Mouse (Mus musculus): ENCODE data around the gene Olfr53. TPM values are rescaled to one million over a fixed set of nuclear protein-coding genes. Genes with fewer than 3 reads are reported as not detected.

Olfr53 gene
- polyA plus RNA-seq, 1 experiment from 2014 or later: not detected

GRCm38 (mm10) chr7:140681651-140682050, 35.4 kb downstream of the Olfr53 start, which contains the start of gene Olfr45:
Gene Olfr45, plus strand, starts transcription at chr7:140681951.
- H3K27ac ChIP-seq (ENCODE audit: low read length): no peak within 1 kb of the TSS
- H3K4me1 ChIP-seq (ENCODE audit: insufficient read depth, low read depth, low read length): no peaks in the 10 kb centered on the region
- DNase-seq (ENCODE audit: low spot score) (no peak), ATAC-seq (no peak)
- 83% methylated on average over 1 of the region's 1 CpGs for WGBS
- no peak within 1 kb of the TSS for H3K4me3 ChIP-seq (ENCODE audit: low read depth, low read length)
- no peak for TF ChIP-seq CTCF (IDR thresholded peaks at IDR 0.05)
- TF ChIP-seq EP300 (IDR thresholded peaks at IDR 0.05): no peak
- no peak within 1 kb of the TSS for H3K9ac ChIP-seq (replicated peaks; ENCODE audit: low read depth)
- no peak within 1 kb of the TSS for H3K4me2 ChIP-seq (replicated peaks; ENCODE audit: low read depth, low read length)
- no peaks in the 10 kb centered on the region for H3K27me3 ChIP-seq (replicated peaks; ENCODE audit: insufficient read depth, low read length)
- H3K9me3 ChIP-seq (ENCODE audit: low read length): no peaks in the 10 kb centered on the region
- H3K36me3 ChIP-seq (ENCODE audit: insufficient read depth, low read length): no peaks in the 10 kb centered on the region

- no peak within 1 kb of the TSS for H3K4me3 ChIP-seq (ENCODE audit: low read depth, low read length)
- no peak for ATAC-seq
Measured at GRCm38 (mm10) chr7:140696967-140697366, 50.7 kb downstream of the Olfr53 start, which contains the start of gene Olfr541. Gene Olfr541, plus strand, starts transcription at chr7:140697267.

More at GRCm38 (mm10) chr7:140696967-140697366, 50.7 kb downstream of the Olfr53 start, which contains the start of gene Olfr541:
- Histone ChIP-seq H3K4me2 (replicated peaks; ENCODE audit: low read depth, low read length) (no peak within 1 kb of the TSS), H3K4me1 (ENCODE audit: insufficient read depth, low read depth, low read length) (no peaks in the 10 kb centered on the region), H3K9me3 (ENCODE audit: low read length) (no peaks in the 10 kb centered on the region), H3K27me3 (replicated peaks; ENCODE audit: insufficient read depth, low read length) (no peaks in the 10 kb centered on the region), H3K9ac (replicated peaks; ENCODE audit: low read depth) (no peak within 1 kb of the TSS), H3K27ac (ENCODE audit: low read length) (no peak within 1 kb of the TSS), H3K36me3 (ENCODE audit: insufficient read depth, low read length) (no peaks in the 10 kb centered on the region)
- TF ChIP-seq CTCF (IDR thresholded peaks at IDR 0.05) (no peak), EP300 (IDR thresholded peaks at IDR 0.05) (no peak)
- no peak for DNase-seq (ENCODE audit: low spot score)

Other genes starting within 250 kb of the Olfr53 start
- not detected in 2 replicates for gene Olfr531, start 243.5 kb upstream of the Olfr53 start, polyA plus RNA-seq (2015; fragmentation: Nextera tagmentation; extraction: Ambion mirVana)
- gene Olfr532, start 224.8 kb upstream of the Olfr53 start, polyA plus RNA-seq (2015; fragmentation: Nextera tagmentation; extraction: Ambion mirVana): not detected in 2 replicates
- not detected in 2 replicates for gene Olfr533, start 183.1 kb upstream of the Olfr53 start, polyA plus RNA-seq (2015; fragmentation: Nextera tagmentation; extraction: Ambion mirVana)
- gene Olfr535, start 162.2 kb upstream of the Olfr53 start, polyA plus RNA-seq (2015; fragmentation: Nextera tagmentation; extraction: Ambion mirVana): not detected in 2 replicates
- gene Olfr536, start 139.1 kb upstream of the Olfr53 start, polyA plus RNA-seq (2015; fragmentation: Nextera tagmentation; extraction: Ambion mirVana): not detected in 2 replicates
- not detected in 2 replicates for gene Olfr538, start 78.6 kb upstream of the Olfr53 start, polyA plus RNA-seq (2015; fragmentation: Nextera tagmentation; extraction: Ambion mirVana)
- gene Olfr46, start 45.2 kb upstream of the Olfr53 start, polyA plus RNA-seq (2015; fragmentation: Nextera tagmentation; extraction: Ambion mirVana): 0.01 TPM in 1 of 2 replicates, not detected in the other
- gene Olfr61, start 17.5 kb upstream of the Olfr53 start, polyA plus RNA-seq (2015; fragmentation: Nextera tagmentation; extraction: Ambion mirVana): not detected in 2 replicates
- gene Olfr539, start 13.5 kb downstream of the Olfr53 start, polyA plus RNA-seq (2015; fragmentation: Nextera tagmentation; extraction: Ambion mirVana): not detected in 2 replicates
- not detected in 2 replicates for gene Olfr45, start 35.5 kb downstream of the Olfr53 start, polyA plus RNA-seq (2015; fragmentation: Nextera tagmentation; extraction: Ambion mirVana)
- gene Olfr541, start 50.8 kb downstream of the Olfr53 start, polyA plus RNA-seq (2015; fragmentation: Nextera tagmentation; extraction: Ambion mirVana): not detected in 2 replicates
- gene Cyp2e1, start 117.3 kb downstream of the Olfr53 start, polyA plus RNA-seq (2015; fragmentation: Nextera tagmentation; extraction: Ambion mirVana): 1.5 and 1.9 TPM in 2 replicates
- gene Syce1, start 141.4 kb downstream of the Olfr53 start, polyA plus RNA-seq (2015; fragmentation: Nextera tagmentation; extraction: Ambion mirVana): not detected in 2 replicates
- gene Zfp941, start 175.7 kb downstream of the Olfr53 start, polyA plus RNA-seq (2015; fragmentation: Nextera tagmentation; extraction: Ambion mirVana): 0.21 and 0.30 TPM in 2 replicates
- gene Urah, start 188.6 kb downstream of the Olfr53 start, polyA plus RNA-seq (2015; fragmentation: Nextera tagmentation; extraction: Ambion mirVana): 12.6 and 15.0 TPM in 2 replicates
- 25.9 and 27.0 TPM in 2 replicates for gene Scgb1c1, start 199.1 kb downstream of the Olfr53 start, polyA plus RNA-seq (2015; fragmentation: Nextera tagmentation; extraction: Ambion mirVana)
- gene Odf3, start 201.4 kb downstream of the Olfr53 start, polyA plus RNA-seq (2015; fragmentation: Nextera tagmentation; extraction: Ambion mirVana): not detected in 2 replicates
- not detected in 2 replicates for gene Gm45785, start 209.9 kb downstream of the Olfr53 start, polyA plus RNA-seq (2015; fragmentation: Nextera tagmentation; extraction: Ambion mirVana)
- gene Ric8a, start 210.5 kb downstream of the Olfr53 start, polyA plus RNA-seq (2015; fragmentation: Nextera tagmentation; extraction: Ambion mirVana): 63.6 and 68.0 TPM in 2 replicates
- 69.1 and 81.7 TPM in 2 replicates for gene Bet1l, start 211.1 kb downstream of the Olfr53 start, polyA plus RNA-seq (2015; fragmentation: Nextera tagmentation; extraction: Ambion mirVana)
- 157 and 164 TPM in 2 replicates for gene Psmd13, start 235.5 kb downstream of the Olfr53 start, polyA plus RNA-seq (2015; fragmentation: Nextera tagmentation; extraction: Ambion mirVana)
- 23.7 and 25.8 TPM in 2 replicates for gene Sirt3, start 235.9 kb downstream of the Olfr53 start, polyA plus RNA-seq (2015; fragmentation: Nextera tagmentation; extraction: Ambion mirVana)